In genomic region chr9:47477889-47478288, GRCm38 (mm10) we compare ENCODE assay signal across 16 mouse cellular contexts.
"Had no signal": no experiment of that assay in that cellular context is flagged by ENCODE, and none has a peak within 500 bp of the region (broad histone marks: within the 10 kb centered on the region; RNA-seq: fewer than 3 reads in every experiment).

No protein-coding gene starts in this region.

- H3K4me3 ChIP-seq: neural tube, embryonic 13.5 days; neural tube, embryonic 15.5 days; stomach, embryonic 15.5 days had no signal

- H3K27ac ChIP-seq: neural tube, embryonic 13.5 days; neural tube, embryonic 15.5 days; stomach, embryonic 15.5 days; stomach, postnatal 0 days had no signal

- H3K4me1 ChIP-seq: neural tube, embryonic 13.5 days; neural tube, embryonic 15.5 days; stomach, embryonic 15.5 days had no signal

- H3K9ac ChIP-seq: neural tube, embryonic 13.5 days; neural tube, embryonic 15.5 days; stomach, embryonic 15.5 days had no signal

- H3K36me3 ChIP-seq: neural tube, embryonic 13.5 days; neural tube, embryonic 15.5 days; stomach, embryonic 15.5 days had no signal

- H3K27me3 ChIP-seq: neural tube, embryonic 13.5 days; neural tube, embryonic 15.5 days; stomach, embryonic 15.5 days had no signal

- DNase-seq: retina, postnatal 1 day; right cerebral cortex, adult 18-20 months; right cerebral cortex, postnatal 14 days; right cerebral cortex, postnatal 25 days; right cerebral cortex, postnatal 4 days; spleen, adult 18-20 months; thymus, adult 18-20 months; thymus, adult 2 months; thymus, postnatal 14 days; thymus, postnatal 25 days; thymus, postnatal 36 days; thymus, postnatal 4 days had no signal

- H3K9me3 ChIP-seq: neural tube, embryonic 13.5 days; neural tube, embryonic 15.5 days; stomach, embryonic 15.5 days had no signal
